Mouse (Mus musculus) embryonic facial prominence, embryonic 14.5 days (tissue): ENCODE results near the gene Nlrp3. TPM values are rescaled to one million over a fixed set of nuclear protein-coding genes. Genes with fewer than 3 reads are reported as not detected.

Experiments
- ATAC-seq: fragments of 200-750 bp; cut with Nextera tagmentation; 2 replicates; pipeline ENCODE4 v1.8.0; 2017; ENCODE audit warnings: low read depth, moderate number of reproducible peaks, moderate TSS enrichment
- DNase-seq: peaks from one replicate; pipeline ENCODE4 v3.0.0-alpha.2; 2015; ENCODE audit warnings: low spot score
- H3K27ac ChIP-seq: fragments of 300-500 bp; sonication (generic); replicated peaks from 2 replicates; pipeline ENCODE4 v1.5.1; 2014; ENCODE audit warnings: low read depth, mild to moderate bottlenecking, low read length, moderate library complexity
- H3K27me3 ChIP-seq: fragments of 300-500 bp; sonication (generic); replicated peaks from 2 replicates; pipeline ENCODE4 v1.6.1; 2014; ENCODE audit warnings: low read length; ENCODE audit not compliant: control insufficient read depth, insufficient read depth
- H3K36me3 ChIP-seq: fragments of 300-500 bp; sonication (generic); 2 replicates; pipeline ENCODE4 v1.6.1; 2014; ENCODE audit warnings: low read length, mixed read lengths; ENCODE audit not compliant: control insufficient read depth, insufficient read depth
- H3K4me1 ChIP-seq: fragments of 300-500 bp; sonication (generic); 2 replicates; pipeline ENCODE4 v1.6.1; 2014; ENCODE audit warnings: antibody characterized with exemption, low read length; ENCODE audit not compliant: control insufficient read depth, insufficient read depth
- H3K4me2 ChIP-seq: fragments of 300-500 bp; sonication (generic); 2 replicates; pipeline ENCODE4 v1.6.1; 2014; ENCODE audit warnings: low read depth, mild to moderate bottlenecking, low read length, moderate library complexity, mixed read lengths
- H3K4me3 ChIP-seq: fragments of 300-500 bp; sonication (generic); 2 replicates; pipeline ENCODE4 v1.5.1; 2014; ENCODE audit warnings: low read depth, mild to moderate bottlenecking, low read length
- H3K9ac ChIP-seq: fragments of 300-500 bp; sonication (generic); 2 replicates; pipeline ENCODE4 v1.6.1; 2014; ENCODE audit warnings: low read depth, mild to moderate bottlenecking, low read length, moderate library complexity, mixed read lengths
- H3K9me3 ChIP-seq: fragments of 300-500 bp; sonication (generic); 2 replicates; pipeline ENCODE4 v1.6.1; 2016; ENCODE audit warnings: low read length; ENCODE audit not compliant: control insufficient read depth
- WGBS: fragments of 180-500 bp; shearing (Covaris S2); extraction: QIAGEN DNeasy Blood & Tissue Kit; methylation state at CpG from one replicate; pipeline ENCODE4 v1.1.7; 2014; 5-methylcytosine and 5-hydroxymethylcytosine counted together
- polyA plus RNA-seq: library from polyadenylated mRNA; unstranded; fragments of >200 nt; fragmentation: Nextera tagmentation; extraction: Ambion mirVana; gene quantifications from 2 replicates; pipeline ENCODE4 v1.2.1, GENCODE M21; 2014

Nlrp3 gene
- polyA plus RNA-seq, 1 experiment from 2014 or later, result 0.45 TPM

- H3K27me3 ChIP-seq, result no peaks in the 10 kb centered on the region
- H3K9ac ChIP-seq, result no peak overlapping the region
- no peaks in the 10 kb centered on the region for H3K4me1 ChIP-seq
- H3K4me3 ChIP-seq, result no peak overlapping the region
- 81% methylated on average over 5 of the region's 5 CpGs for WGBS
- DNase-seq, result no peak
- ATAC-seq, result no peak
- no peaks in the 10 kb centered on the region for H3K36me3 ChIP-seq
- no peak overlapping the region for H3K27ac ChIP-seq
- no peak overlapping the region for H3K4me2 ChIP-seq
- H3K9me3 ChIP-seq, result no peaks in the 10 kb centered on the region
Observed at GRCm38 (mm10) chr11:59611646-59612045, 70.3 kb downstream of the Nlrp3 start.

GRCm38 (mm10) chr11:59614120-59614519, 72.8 kb downstream of the Nlrp3 start:
- Histone ChIP-seq H3K4me3 (no peak overlapping the region), H3K9me3 (no peaks in the 10 kb centered on the region), H3K27me3 (no peaks in the 10 kb centered on the region), H3K36me3 (no peaks in the 10 kb centered on the region), H3K4me2 (no peak overlapping the region), H3K27ac (no peak overlapping the region), H3K4me1 (no peaks in the 10 kb centered on the region), H3K9ac (no peak overlapping the region)
- no peak for DNase-seq
- WGBS, result 50% methylated on average over 4 of the region's 4 CpGs
- no peak for ATAC-seq

Other genes with a start within 250 kb of the Nlrp3 start
- 4.8 and 5.8 TPM in 2 replicates for gene Wnt9a, start 234.6 kb upstream of the Nlrp3 start, polyA plus RNA-seq
- gene Prss38, start 165.9 kb upstream of the Nlrp3 start, polyA plus RNA-seq, result not detected in 2 replicates
- 9.7 and 11.1 TPM in 2 replicates for gene Jmjd4, start 91.5 kb upstream of the Nlrp3 start, polyA plus RNA-seq
- 124 and 142 TPM in 2 replicates for gene Snap47, start 90.4 kb upstream of the Nlrp3 start, polyA plus RNA-seq
- gene Zfp867, start 69.1 kb upstream of the Nlrp3 start, polyA plus RNA-seq, result 8.8 and 11.0 TPM in 2 replicates
- 17.1 and 19.7 TPM in 2 replicates for gene Zkscan17, start 14.8 kb upstream of the Nlrp3 start, polyA plus RNA-seq
- gene Olfr222, start 34.7 kb downstream of the Nlrp3 start, polyA plus RNA-seq, result 0.11 TPM in 1 of 2 replicates, not detected in the other
- gene Olfr223, start 51.7 kb downstream of the Nlrp3 start, polyA plus RNA-seq, result 0.12 TPM in 1 of 2 replicates, not detected in the other
- 75.0 and 80.4 TPM in 2 replicates for gene Mprip, start 119.7 kb downstream of the Nlrp3 start, polyA plus RNA-seq
- gene Pld6, start 246.1 kb downstream of the Nlrp3 start, polyA plus RNA-seq, result 0.96 and 1.3 TPM in 2 replicates